Mouse (Mus musculus) kidney, postnatal 0 days (tissue): Measurements from ENCODE around the gene Camkmt. TPM values are rescaled to one million over a fixed set of nuclear protein-coding genes. Genes with fewer than 3 reads are reported as not detected.
A peak's percentile ranks its signal among the peaks of the same experiment; 100 is the strongest.

Source experiments
- ATAC-seq: fragments of 200-750 bp; cut with Nextera tagmentation; replicated peaks from 2 replicates; pipeline ENCODE4 v1.8.0; 2017; ENCODE audit warnings: low read depth, moderate number of reproducible peaks, moderate TSS enrichment, moderate library complexity; ENCODE audit not compliant: low FRiP score
- DNase-seq: peaks from one replicate; pipeline ENCODE4 v3.0.0-alpha.2; 2016; ENCODE audit warnings: low spot score
- H3K27ac ChIP-seq: fragments of 300-500 bp; sonication (generic); 2 replicates; pipeline ENCODE4 v1.5.1; 2014; ENCODE audit warnings: mild to moderate bottlenecking
- H3K27me3 ChIP-seq: fragments of 300-500 bp; sonication (generic); 2 replicates; pipeline ENCODE4 v1.6.1; 2014; ENCODE audit warnings: low read length, mixed read lengths; ENCODE audit not compliant: insufficient read depth
- H3K36me3 ChIP-seq: fragments of 300-500 bp; sonication (generic); 2 replicates; pipeline ENCODE4 v1.6.1; 2014; ENCODE audit warnings: low read length, mixed read lengths; ENCODE audit not compliant: insufficient read depth
- H3K4me1 ChIP-seq: fragments of 300-500 bp; sonication (generic); replicated peaks from 2 replicates; pipeline ENCODE4 v1.6.1; 2014; ENCODE audit warnings: antibody characterized with exemption, low read length, mixed read lengths; ENCODE audit not compliant: insufficient read depth
- H3K4me2 ChIP-seq: fragments of 300-500 bp; sonication (generic); 2 replicates; pipeline ENCODE4 v1.6.1; 2014; ENCODE audit warnings: mild to moderate bottlenecking, low read length, moderate library complexity, mixed read lengths
- H3K4me3 ChIP-seq: fragments of 300-500 bp; sonication (generic); replicated peaks from 2 replicates; pipeline ENCODE4 v1.5.1; 2014; ENCODE audit warnings: low read depth, low read length
- H3K9ac ChIP-seq: fragments of 300-500 bp; sonication (generic); 2 replicates; pipeline ENCODE4 v1.6.1; 2014; ENCODE audit warnings: low read depth, low read length
- H3K9me3 ChIP-seq: fragments of 300-500 bp; sonication (generic); replicated peaks from 2 replicates; pipeline ENCODE4 v1.6.1; 2016; ENCODE audit warnings: low read length, inconsistent platforms, mixed read lengths
- CTCF ChIP-seq: IDR thresholded peaks from 2 replicates; pipeline ENCODE4 v1.5.1; 2016; ENCODE audit warnings: antibody characterized with exemption, low read depth, mild to moderate bottlenecking, moderate library complexity
- WGBS: fragments of 180-500 bp; shearing (Covaris S2); extraction: QIAGEN DNeasy Blood & Tissue Kit; methylation state at CpG from one replicate; pipeline ENCODE4 v1.1.7; 2014; 5-methylcytosine and 5-hydroxymethylcytosine counted together
- polyA plus RNA-seq: library from polyadenylated mRNA; unstranded; fragments of >200 nt; fragmentation: Nextera tagmentation; extraction: Ambion mirVana; gene quantifications from 2 replicates; pipeline ENCODE4 v1.2.1, GENCODE M21; 2015

Camkmt gene
- polyA plus RNA-seq, 1 experiment from 2014 or later, result 14.4 TPM

DNA sequence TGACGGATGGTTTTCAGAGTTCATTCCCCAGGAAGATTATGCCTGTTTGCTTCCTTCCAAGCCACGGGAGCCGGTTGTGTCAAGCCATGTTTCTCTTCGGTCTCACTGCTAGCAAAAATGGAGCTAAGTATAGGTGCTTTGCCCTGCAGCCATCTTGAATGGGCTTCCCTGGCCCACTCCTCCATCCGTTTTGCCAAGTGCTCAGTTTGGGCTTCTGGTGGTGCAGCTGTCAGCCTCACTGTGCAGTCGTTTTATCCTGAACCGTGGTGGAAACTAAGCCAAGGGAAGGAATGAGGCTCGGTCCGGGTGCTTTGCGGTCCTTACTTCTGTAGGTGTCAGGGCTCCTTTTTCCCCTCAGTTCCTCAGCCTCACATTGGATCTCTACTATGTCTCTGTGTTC lies 263.3 kb downstream of the Camkmt start:
- ATAC-seq (no peak), DNase-seq (no peak)
- Histone ChIP-seq H3K36me3 (no peaks in the 10 kb centered on the region), H3K27ac (no peak overlapping the region), H3K9ac (no peak overlapping the region), H3K4me3 (no peak overlapping the region), H3K9me3 (no peaks in the 10 kb centered on the region), H3K27me3 (no peaks in the 10 kb centered on the region), H3K4me1 (no peaks in the 10 kb centered on the region), H3K4me2 (no peak overlapping the region)
- 77% methylated on average over 10 of the region's 10 CpGs for WGBS
- no peak for TF ChIP-seq CTCF

DNA sequence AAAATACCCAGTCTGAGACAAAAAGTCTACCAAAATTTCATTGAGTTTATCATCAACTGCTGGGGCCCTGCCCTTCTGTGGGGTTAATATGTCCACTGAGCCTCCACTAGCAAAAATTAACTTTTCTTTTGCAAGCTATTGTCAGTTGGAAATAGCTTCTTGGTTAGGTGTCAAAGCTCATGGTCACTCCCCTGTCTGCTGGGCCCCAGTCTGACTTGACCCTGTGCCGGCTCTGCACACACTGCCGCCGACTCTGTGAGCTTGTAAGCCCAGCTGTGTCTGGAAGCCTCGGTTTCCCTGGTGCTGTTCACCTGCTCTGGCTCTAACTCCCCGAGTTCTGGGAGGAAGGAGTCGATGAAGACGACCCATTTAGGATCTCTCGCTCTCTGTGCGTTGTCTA lies 265.0 kb downstream of the Camkmt start:
- Histone ChIP-seq H3K27me3 (no peaks in the 10 kb centered on the region), H3K9ac (no peak overlapping the region), H3K4me3 (no peak overlapping the region), H3K27ac (no peak overlapping the region), H3K9me3 (no peaks in the 10 kb centered on the region), H3K4me1 (no peaks in the 10 kb centered on the region), H3K36me3 (no peaks in the 10 kb centered on the region), H3K4me2 (no peak overlapping the region)
- peak; percentile 4 for DNase-seq
- no peak for TF ChIP-seq CTCF
- WGBS, result 86% methylated on average over 9 of the region's 9 CpGs
- no peak for ATAC-seq

DNA sequence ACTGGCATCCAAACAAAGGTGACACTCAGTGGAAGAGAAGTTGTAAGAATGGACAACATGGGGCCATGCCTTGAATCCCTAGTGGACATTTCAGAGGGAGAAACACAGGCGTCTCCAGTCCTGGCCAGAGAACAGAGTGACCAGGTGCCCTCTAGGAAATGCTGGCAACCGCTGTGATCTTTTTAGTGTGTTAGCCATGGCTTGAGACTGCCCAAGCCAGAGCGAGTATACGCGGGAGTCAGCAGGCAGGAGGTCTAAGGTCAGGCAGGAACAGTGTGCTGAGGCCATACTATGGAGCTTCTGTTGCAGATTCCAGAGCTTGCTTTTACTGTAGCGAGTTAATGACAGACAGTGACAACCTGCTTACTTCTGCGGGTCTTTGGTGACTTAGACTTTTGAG lies 270.7 kb downstream of the Camkmt start:
- ATAC-seq (no peak), DNase-seq (no peak)
- 66% methylated on average over 7 of the region's 7 CpGs for WGBS
- Histone ChIP-seq H3K9me3 (no peaks in the 10 kb centered on the region), H3K4me2 (no peak overlapping the region), H3K27me3 (no peaks in the 10 kb centered on the region), H3K4me1 (no peaks in the 10 kb centered on the region), H3K36me3 (no peaks in the 10 kb centered on the region), H3K9ac (no peak overlapping the region), H3K4me3 (no peak overlapping the region), H3K27ac (no peak overlapping the region)
- no peak for TF ChIP-seq CTCF

DNA sequence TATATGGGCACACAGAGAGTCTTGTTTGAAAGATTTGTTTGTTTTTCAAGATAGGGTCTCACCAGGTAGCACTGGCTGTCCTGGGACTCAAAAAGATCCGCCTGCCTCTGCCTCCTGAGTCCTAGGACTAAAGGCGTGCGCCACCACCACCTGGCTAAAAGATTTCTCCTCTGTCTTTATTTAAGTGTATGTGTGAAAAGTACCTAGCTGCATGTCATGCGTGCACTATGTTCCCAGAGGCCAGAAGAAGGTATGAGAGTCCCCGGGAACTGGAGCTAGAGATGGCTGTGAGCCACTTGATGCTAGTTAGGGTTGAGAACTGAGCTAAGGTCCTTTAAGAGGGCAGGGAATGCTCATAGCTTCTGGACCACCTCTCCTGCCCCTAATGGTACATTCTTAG lies 277.0 kb downstream of the Camkmt start:
- TF ChIP-seq CTCF, result no peak
- Histone ChIP-seq H3K4me1 (no peaks in the 10 kb centered on the region), H3K4me2 (no peak overlapping the region), H3K4me3 (no peak overlapping the region), H3K27ac (no peak overlapping the region), H3K9ac (no peak overlapping the region), H3K9me3 (no peaks in the 10 kb centered on the region), H3K27me3 (no peaks in the 10 kb centered on the region), H3K36me3 (no peaks in the 10 kb centered on the region)
- WGBS, result 93% methylated on average over 5 of the region's 5 CpGs
- DNase-seq (no peak), ATAC-seq (no peak)

GRCm38 (mm10) chr17:85368776-85369175 lies 278.4 kb downstream of the Camkmt start:
- Histone ChIP-seq H3K9ac (no peak overlapping the region), H3K4me3 (no peak overlapping the region), H3K9me3 (no peaks in the 10 kb centered on the region), H3K27me3 (no peaks in the 10 kb centered on the region), H3K4me1 (no peaks in the 10 kb centered on the region), H3K4me2 (no peak overlapping the region), H3K27ac (no peak overlapping the region), H3K36me3 (no peaks in the 10 kb centered on the region)
- 76% methylated on average over 8 of the region's 8 CpGs for WGBS
- ATAC-seq (no peak), DNase-seq (no peak)
- TF ChIP-seq CTCF, result no peak

DNA sequence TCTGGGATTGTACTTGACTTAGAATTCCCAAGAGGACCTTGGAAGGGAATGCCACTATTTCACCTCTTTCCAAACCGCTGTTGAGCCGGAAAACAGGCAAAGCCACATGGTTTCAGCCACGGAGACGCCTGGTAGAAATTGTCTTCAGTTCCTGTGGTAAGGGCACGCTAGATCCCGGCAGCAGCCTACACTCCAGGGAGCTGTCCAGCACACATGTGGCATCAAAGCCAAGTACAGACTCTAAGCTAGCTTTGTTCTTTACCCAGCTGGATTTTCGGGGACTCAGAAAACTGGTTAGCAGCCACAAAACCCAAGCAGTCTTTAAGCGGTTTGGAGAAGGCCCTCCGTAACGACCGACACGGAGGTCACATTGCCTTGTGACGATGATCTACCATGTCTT lies 281.7 kb downstream of the Camkmt start:
- Histone ChIP-seq H3K4me3 (no peak overlapping the region), H3K4me1 (no peaks in the 10 kb centered on the region), H3K27me3 (no peaks in the 10 kb centered on the region), H3K27ac (no peak overlapping the region), H3K36me3 (no peaks in the 10 kb centered on the region), H3K9ac (no peak overlapping the region), H3K9me3 (no peaks in the 10 kb centered on the region), H3K4me2 (no peak overlapping the region)
- DNase-seq, result peak; percentile 59
- WGBS, result 61% methylated on average over 13 of the region's 13 CpGs
- no peak for ATAC-seq
- TF ChIP-seq CTCF, result no peak

DNA sequence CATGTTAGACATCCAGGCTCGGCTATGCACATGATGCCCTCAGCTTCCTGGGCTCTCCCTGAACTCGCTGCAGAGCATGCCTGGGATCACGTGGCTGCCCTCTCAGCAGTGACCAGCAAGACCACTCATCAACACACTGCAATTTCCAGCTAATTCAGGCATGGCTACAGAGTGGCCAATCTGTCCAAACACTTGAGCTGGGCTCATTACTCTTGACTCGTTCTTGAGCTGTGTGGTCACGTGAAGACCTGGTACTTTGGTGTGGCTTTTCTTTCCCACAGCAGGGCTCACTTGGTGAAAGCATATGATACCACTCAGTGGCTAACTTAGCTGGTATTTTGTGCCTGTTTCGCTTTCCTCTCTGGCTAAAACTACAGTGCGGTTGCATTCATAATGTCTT lies 282.2 kb downstream of the Camkmt start:
- ATAC-seq (no peak), DNase-seq (no peak)
- no peak overlapping the region for H3K4me2 ChIP-seq
- TF ChIP-seq CTCF, result no peak
- H3K27ac ChIP-seq, result no peak overlapping the region
- H3K9me3 ChIP-seq, result no peaks in the 10 kb centered on the region
- no peak overlapping the region for H3K9ac ChIP-seq
- H3K36me3 ChIP-seq, result no peaks in the 10 kb centered on the region
- H3K4me3 ChIP-seq, result no peak overlapping the region
- WGBS, result 89% methylated on average over 7 of the region's 7 CpGs
- no peaks in the 10 kb centered on the region for H3K27me3 ChIP-seq
- no peaks in the 10 kb centered on the region for H3K4me1 ChIP-seq
